Comparison of ENCODE assay signal across 14 mouse cellular contexts in the genomic region with DNA sequence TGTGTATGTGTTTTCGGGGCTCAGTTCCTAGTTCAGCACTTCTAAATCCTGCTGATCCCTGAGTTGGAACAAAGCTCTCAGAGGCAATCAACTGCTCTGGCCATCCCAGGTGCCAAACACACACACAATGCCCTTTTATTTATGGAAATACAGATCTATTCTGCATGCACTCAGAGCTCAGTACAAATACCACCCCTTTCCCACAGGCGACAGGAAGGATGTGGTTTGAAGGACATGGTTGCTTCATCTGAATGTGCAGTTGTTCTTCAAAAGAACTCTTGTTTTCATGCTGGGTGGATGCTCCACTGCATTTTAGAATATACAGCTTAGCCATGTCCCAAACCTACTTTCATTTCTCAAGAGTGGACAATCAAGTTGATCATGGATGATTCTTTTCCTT.
DNase-seq lines count a peak whose midpoint lies in the region; ATAC-seq and TF ChIP-seq lines count a peak whose summit lies in the region.
"Had no signal": no experiment of that assay in that cellular context is flagged by ENCODE, and none has a peak within 500 bp of the region (broad histone marks: within the 10 kb centered on the region; RNA-seq: fewer than 3 reads in every experiment).

No protein-coding gene starts in this region.

- TF ChIP-seq POLR2A in liver, adult 2 months (IDR thresholded peaks at IDR 0.05; ENCODE audit: extremely low read depth, insufficient read depth, low read length): no peak

- H3K79me2 ChIP-seq in liver, adult 2 months (ENCODE audit: control insufficient read depth, insufficient read depth, low read length): no peaks in the 10 kb centered on the region

- H3K27me3 ChIP-seq in liver, adult 2 months (ENCODE audit: control insufficient read depth, insufficient read depth, low read length): no peaks in the 10 kb centered on the region
- no peaks in the 10 kb centered on the region for H3K27me3 ChIP-seq in hindbrain, postnatal 0 days (ENCODE audit: insufficient read depth, low read length)
- H3K27me3 ChIP-seq: embryonic facial prominence, embryonic 15.5 days had no signal

- no peak overlapping the region for H3K4me3 ChIP-seq in liver, adult 2 months (ENCODE audit: insufficient read depth, low read depth, low read length)
- H3K4me3 ChIP-seq in hindbrain, postnatal 0 days (ENCODE audit: low read length): no peak overlapping the region
- H3K4me3 ChIP-seq: embryonic facial prominence, embryonic 15.5 days; hindbrain, embryonic 10.5 days had no signal

- DNase-seq in liver, adult 2 months (ENCODE audit: extremely low read depth, low read depth, low spot score): peak; percentile 10
- DNase-seq in liver: no peak
- peak; percentile 68 for DNase-seq in T-cell, adult 2 months (ENCODE audit: low spot score)
- peak; percentile 66 for DNase-seq in thymus, postnatal 25 days
- no peak for DNase-seq in hindbrain, postnatal 0 days (ENCODE audit: low spot score)
- DNase-seq in adipocyte (ENCODE audit: low spot score): no peak
- no peak for DNase-seq in left cerebral cortex, adult 8-10 months (ENCODE audit: low spot score in 2 of 2)
- DNase-seq: cerebellum, adult 9-11 months; kidney, postnatal 10 days; lung, adult 18-20 months had no signal

- TF ChIP-seq CTCF in liver, adult 2 months (IDR thresholded peaks at IDR 0.05; ENCODE audit: low read depth, low read length): no peak
- TF ChIP-seq CTCF in hindbrain, postnatal 0 days (IDR thresholded peaks at IDR 0.05; ENCODE audit: low read depth): no peak

- no peak overlapping the region for H3K9ac ChIP-seq in liver, adult 2 months (ENCODE audit: low read depth, low read length)
- H3K9ac ChIP-seq in hindbrain, postnatal 0 days (replicated peaks; ENCODE audit: low read length): no peak overlapping the region
- H3K9ac ChIP-seq: embryonic facial prominence, embryonic 15.5 days had no signal

- H3K4me1 ChIP-seq in liver, adult 2 months (ENCODE audit: control insufficient read depth, insufficient read depth, low read length): no peaks in the 10 kb centered on the region
- H3K4me1 ChIP-seq in hindbrain, postnatal 0 days (ENCODE audit: insufficient read depth, low read length): no peaks in the 10 kb centered on the region
- H3K4me1 ChIP-seq: embryonic facial prominence, embryonic 15.5 days; hindbrain, embryonic 10.5 days had no signal

- peak; percentile 83 for ATAC-seq in neutrophil, adult 5-6 weeks (ENCODE audit: extremely low read depth, insufficient number of reproducible peaks, low FRiP score, poor library complexity, severe bottlenecking)
- no peak for ATAC-seq in hindbrain, postnatal 0 days
- ATAC-seq: forebrain, embryonic 16.5 days had no signal

- 72% methylated on average over 2 of the region's 2 CpGs for WGBS in liver, adult 2 months
- 69% methylated on average over 2 of the region's 2 CpGs for WGBS in hindbrain, postnatal 0 days

- H3K9me3 ChIP-seq in hindbrain, postnatal 0 days (ENCODE audit: low read length): no peaks in the 10 kb centered on the region
- H3K9me3 ChIP-seq: embryonic facial prominence, embryonic 15.5 days; hindbrain, embryonic 10.5 days had no signal

- H3K27ac ChIP-seq in liver, adult 2 months (replicated peaks; ENCODE audit: insufficient read depth, low read depth, low read length): no peak overlapping the region
- no peak overlapping the region for H3K27ac ChIP-seq in hindbrain, postnatal 0 days
- H3K27ac ChIP-seq: embryonic facial prominence, embryonic 15.5 days; hindbrain, embryonic 10.5 days had no signal

- H3K4me2 ChIP-seq in hindbrain, postnatal 0 days (ENCODE audit: low read depth, low read length): no peak overlapping the region
- H3K4me2 ChIP-seq: embryonic facial prominence, embryonic 15.5 days had no signal

- H3K36me3 ChIP-seq in liver, adult 2 months (ENCODE audit: control insufficient read depth, insufficient read depth, low read length): no peaks in the 10 kb centered on the region
- no peaks in the 10 kb centered on the region for H3K36me3 ChIP-seq in hindbrain, postnatal 0 days (ENCODE audit: insufficient read depth, low read length)
- H3K36me3 ChIP-seq: embryonic facial prominence, embryonic 15.5 days; hindbrain, embryonic 10.5 days had no signal

Comparison
In these comparisons a context has a peak if more than half of its experiments do, and no peak if none do; other contexts are left out.
1. DNase-seq: peak in liver, adult 2 months (single experiment), T-cell, adult 2 months (single experiment) and thymus, postnatal 25 days (single experiment); none in liver (single experiment), hindbrain, postnatal 0 days (single experiment), adipocyte (single experiment) and left cerebral cortex, adult 8-10 months (0 of 2).